In the genomic region with DNA sequence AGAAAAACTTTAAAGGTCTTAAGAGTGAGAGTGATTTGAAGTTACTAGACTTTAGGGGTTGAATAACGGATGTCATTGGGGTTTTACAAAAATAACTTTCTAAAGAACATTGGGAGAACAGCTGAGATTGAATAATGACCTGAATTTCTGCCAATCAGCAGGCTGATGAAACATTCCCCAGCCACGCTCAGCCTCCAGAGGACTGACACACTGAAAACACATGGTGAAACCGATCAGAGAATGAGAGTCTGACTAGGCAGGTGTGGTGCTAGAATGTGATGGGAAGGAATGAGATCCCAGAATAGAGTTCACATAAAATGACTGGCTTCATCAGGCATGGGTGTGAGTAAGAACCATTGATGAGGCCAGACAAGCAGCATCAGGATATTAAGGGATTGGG, we compare ENCODE assay signal across 15 mouse cellular contexts.
DNase-seq lines count a peak whose midpoint lies in the region; ATAC-seq and TF ChIP-seq lines count a peak whose summit lies in the region.
"Had no signal": no experiment of that assay in that cellular context is flagged by ENCODE, and none has a peak within 500 bp of the region (broad histone marks: within the 10 kb centered on the region; RNA-seq: fewer than 3 reads in every experiment).

No protein-coding gene starts in this region.

- peak; percentile 82; the same call in 1 of the 2 replicates for ATAC-seq in limb, embryonic 14.5 days (ENCODE audit: low FRiP score, low read depth)
- ATAC-seq: forebrain, embryonic 16.5 days; liver, postnatal 0 days; midbrain, embryonic 13.5 days had no signal

- 49% methylated on average over 3 of the region's 3 CpGs for WGBS in limb, embryonic 14.5 days

- H3K27ac ChIP-seq in limb, embryonic 14.5 days (replicated peaks; ENCODE audit: low read depth, low read length), result no peak overlapping the region
- H3K27ac ChIP-seq: midbrain, embryonic 13.5 days had no signal

- peak; percentile 33 for DNase-seq in adrenal gland, adult 2 months
- no peak for DNase-seq in adrenal gland, postnatal 4 days (ENCODE audit: low spot score in 2 of 2)
- DNase-seq in layer of hippocampus, adult 11-12 months (ENCODE audit: low spot score), result peak; percentile 4
- no peak for DNase-seq in layer of hippocampus, adult 9-10 months (ENCODE audit: low spot score)
- peak; percentile 65 for DNase-seq in gastrocnemius, adult 18-20 months (ENCODE audit: low spot score)
- peak; percentile 37 for DNase-seq in limb, embryonic 14.5 days (ENCODE audit: low spot score)
- DNase-seq in liver, result no peak
- no peak for DNase-seq in c-Kit-positive CD71-positive TER-119-positive erythroid progenitor cells, embryonic 14.5 days (ENCODE audit: low spot score)
- DNase-seq: cerebellum, adult 8-10 months; liver, postnatal 0 days; right cerebral cortex, adult 18-20 months; thymus, postnatal 4 days had no signal

- no peaks in the 10 kb centered on the region for H3K4me1 ChIP-seq in limb, embryonic 14.5 days (ENCODE audit: control insufficient read depth, insufficient read depth, low read length)
- H3K4me1 ChIP-seq: midbrain, embryonic 13.5 days had no signal

- no peak overlapping the region for H3K4me3 ChIP-seq in limb, embryonic 14.5 days (replicated peaks; ENCODE audit: low read length)
- H3K4me3 ChIP-seq: midbrain, embryonic 13.5 days had no signal

- H3K9me3 ChIP-seq in limb, embryonic 14.5 days (ENCODE audit: control insufficient read depth, low read length), result no peaks in the 10 kb centered on the region
- H3K9me3 ChIP-seq: G1E; midbrain, embryonic 13.5 days had no signal

- TF ChIP-seq POLR2A in limb, embryonic 14.5 days (IDR thresholded peaks at IDR 0.05; ENCODE audit: borderline replicate concordance, extremely low read depth, insufficient read depth, insufficient read length), result no peak

- no peak overlapping the region for H3K4me2 ChIP-seq in limb, embryonic 14.5 days (replicated peaks; ENCODE audit: low read depth, low read length, severe bottlenecking)
- H3K4me2 ChIP-seq: midbrain, embryonic 13.5 days had no signal

- no peak overlapping the region for H3K9ac ChIP-seq in limb, embryonic 14.5 days (ENCODE audit: low read depth, low read length, severe bottlenecking)
- H3K9ac ChIP-seq: liver, postnatal 0 days; midbrain, embryonic 13.5 days had no signal

- no peaks in the 10 kb centered on the region for H3K27me3 ChIP-seq in limb, embryonic 14.5 days (ENCODE audit: control insufficient read depth, insufficient read depth, low read length)
- H3K27me3 ChIP-seq: midbrain, embryonic 13.5 days had no signal

- no peaks in the 10 kb centered on the region for H3K36me3 ChIP-seq in limb, embryonic 14.5 days (ENCODE audit: control insufficient read depth, insufficient read depth, low read length)
- H3K36me3 ChIP-seq: G1E; midbrain, embryonic 13.5 days had no signal

Comparison
In these comparisons a context has a peak if more than half of its experiments do, and no peak if none do; other contexts are left out.
1. DNase-seq: peak in adrenal gland, adult 2 months (single experiment), layer of hippocampus, adult 11-12 months (single experiment), gastrocnemius, adult 18-20 months (single experiment) and limb, embryonic 14.5 days (single experiment); none in adrenal gland, postnatal 4 days (0 of 2), layer of hippocampus, adult 9-10 months (single experiment), liver (single experiment) and c-Kit-positive CD71-positive TER-119-positive erythroid progenitor cells, embryonic 14.5 days (single experiment).